Mouse (Mus musculus): ENCODE measurements around the gene Kpna2. TPM values are rescaled to one million over a fixed set of nuclear protein-coding genes. Genes with fewer than 3 reads are reported as not detected.

The Kpna2 gene
- polyA plus RNA-seq, 1 experiment from 2014 or later, result 157 TPM

DNA sequence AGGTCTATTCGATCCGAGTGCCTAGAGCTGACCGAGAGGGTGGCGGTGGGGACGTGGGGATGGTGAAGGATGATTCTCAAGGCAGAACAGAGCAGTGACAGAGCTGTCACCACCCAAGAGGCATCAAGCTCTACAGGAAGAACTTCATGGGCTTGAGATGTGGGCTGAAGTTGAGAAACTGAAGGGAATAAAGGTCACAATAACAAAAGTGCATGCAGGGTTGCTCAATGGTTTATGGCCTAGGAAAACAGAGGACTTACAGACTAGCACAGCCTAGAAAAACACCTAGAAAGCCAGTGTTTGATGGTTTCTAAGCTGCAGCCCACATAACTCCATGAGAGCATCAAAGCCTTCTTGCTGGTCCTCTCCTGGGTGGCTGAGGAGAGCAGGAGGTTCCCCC lies 40.1 kb upstream of the Kpna2 start:
- DNase-seq (ENCODE audit: low spot score) (no peak), ATAC-seq (replicated peaks; ENCODE audit: low FRiP score, low read depth) (no peak)
- Histone ChIP-seq H3K27ac (no peak overlapping the region), H3K4me1 (replicated peaks; ENCODE audit: insufficient read depth, low read length) (no peaks in the 10 kb centered on the region), H3K9me3 (replicated peaks; ENCODE audit: low read length) (no peaks in the 10 kb centered on the region), H3K4me3 (replicated peaks; ENCODE audit: low read depth, low read length) (no peak overlapping the region), H3K9ac (ENCODE audit: low read depth, low read length) (no peak overlapping the region), H3K4me2 (ENCODE audit: low read length) (no peak overlapping the region), H3K27me3 (ENCODE audit: insufficient read depth, low read length) (no peaks in the 10 kb centered on the region), H3K36me3 (ENCODE audit: insufficient read depth, low read length) (peaks cover 50% of the 10 kb centered on the region)
- TF ChIP-seq CTCF (IDR thresholded peaks at IDR 0.05; ENCODE audit: low read depth), result no peak
- 92% methylated on average over 5 of the region's 5 CpGs for WGBS

- no peak overlapping the region for H3K4me3 ChIP-seq (replicated peaks; ENCODE audit: low read depth, low read length)
- ATAC-seq (replicated peaks; ENCODE audit: low FRiP score, low read depth), result no peak
- no peak overlapping the region for H3K27ac ChIP-seq
- TF ChIP-seq CTCF (IDR thresholded peaks at IDR 0.05; ENCODE audit: low read depth), result no peak
- H3K27me3 ChIP-seq (ENCODE audit: insufficient read depth, low read length), result no peaks in the 10 kb centered on the region
- WGBS, result 85% methylated on average over 10 of the region's 10 CpGs
- DNase-seq (ENCODE audit: low spot score), result no peak
- H3K36me3 ChIP-seq (ENCODE audit: insufficient read depth, low read length), result peaks cover 21% of the 10 kb centered on the region
- H3K4me1 ChIP-seq (replicated peaks; ENCODE audit: insufficient read depth, low read length), result no peaks in the 10 kb centered on the region
- H3K9ac ChIP-seq (ENCODE audit: low read depth, low read length), result no peak overlapping the region
- no peaks in the 10 kb centered on the region for H3K9me3 ChIP-seq (replicated peaks; ENCODE audit: low read length)
- no peak overlapping the region for H3K4me2 ChIP-seq (ENCODE audit: low read length)
These were observed 34.9 kb upstream of the Kpna2 start for GRCm38 (mm10) chr11:107034085-107034810.

GRCm38 (mm10) chr11:107031635-107032034 lies 32.3 kb upstream of the Kpna2 start:
- TF ChIP-seq CTCF (IDR thresholded peaks at IDR 0.05; ENCODE audit: low read depth), result no peak
- Histone ChIP-seq H3K27ac (no peak overlapping the region; the same call in 1 of the 2 replicates), H3K4me3 (replicated peaks; ENCODE audit: low read depth, low read length) (no peak overlapping the region), H3K9ac (ENCODE audit: low read depth, low read length) (no peak overlapping the region), H3K4me1 (replicated peaks; ENCODE audit: insufficient read depth, low read length) (no peaks in the 10 kb centered on the region), H3K4me2 (ENCODE audit: low read length) (no peak overlapping the region; the same call in 1 of the 2 replicates), H3K9me3 (replicated peaks; ENCODE audit: low read length) (no peaks in the 10 kb centered on the region), H3K27me3 (ENCODE audit: insufficient read depth, low read length) (no peaks in the 10 kb centered on the region), H3K36me3 (ENCODE audit: insufficient read depth, low read length) (peaks cover 6% of the 10 kb centered on the region; the same call in 1 of the 2 replicates)
- ATAC-seq (replicated peaks; ENCODE audit: low FRiP score, low read depth) (no peak), DNase-seq (ENCODE audit: low spot score) (peak; percentile 23)
- 45% methylated on average over 7 of the region's 7 CpGs for WGBS

DNA sequence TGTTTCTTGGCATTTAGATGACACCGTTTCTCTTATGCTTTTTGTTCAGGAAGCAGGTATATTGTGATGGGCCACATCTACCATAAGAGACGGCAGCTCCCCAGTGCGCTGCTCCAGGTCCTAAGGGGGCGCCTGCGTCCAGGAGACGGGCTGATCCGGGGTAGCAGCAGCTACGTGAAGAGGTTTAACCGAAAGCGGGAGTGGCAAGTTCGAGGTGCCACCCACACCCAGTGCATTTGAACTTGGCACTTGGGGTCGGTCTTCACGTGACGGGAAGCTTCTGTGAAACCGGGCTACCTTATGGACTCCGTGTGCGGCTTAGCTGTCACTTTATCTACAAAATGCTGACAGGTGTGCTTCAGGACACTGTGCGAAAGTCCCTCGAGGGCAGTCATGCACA lies 30.2 kb upstream of the Kpna2 start:
- Histone ChIP-seq H3K27ac (no peak overlapping the region), H3K4me2 (ENCODE audit: low read length) (no peak overlapping the region), H3K36me3 (ENCODE audit: insufficient read depth, low read length) (0 out of 2 replicates have a peak, but pooled peaks cover 3% of the 10 kb centered on the region), H3K9me3 (replicated peaks; ENCODE audit: low read length) (no peaks in the 10 kb centered on the region), H3K4me1 (replicated peaks; ENCODE audit: insufficient read depth, low read length) (peaks cover 5% of the 10 kb centered on the region), H3K4me3 (replicated peaks; ENCODE audit: low read depth, low read length) (no peak overlapping the region), H3K27me3 (ENCODE audit: insufficient read depth, low read length) (no peaks in the 10 kb centered on the region), H3K9ac (ENCODE audit: low read depth, low read length) (no peak overlapping the region)
- TF ChIP-seq CTCF (IDR thresholded peaks at IDR 0.05; ENCODE audit: low read depth), result no peak
- ATAC-seq (replicated peaks; ENCODE audit: low FRiP score, low read depth) (no peak), DNase-seq (ENCODE audit: low spot score) (no peak)
- WGBS, result 49% methylated on average over 19 of the region's 19 CpGs

GRCm38 (mm10) chr11:107028754-107029153 lies 29.4 kb upstream of the Kpna2 start:
- 67% methylated on average over 6 of the region's 6 CpGs for WGBS
- DNase-seq (ENCODE audit: low spot score), result no peak
- H3K9ac ChIP-seq (ENCODE audit: low read depth, low read length), result peak overlapping the region; percentile 74; the same call in 1 of the 2 replicates

DNA sequence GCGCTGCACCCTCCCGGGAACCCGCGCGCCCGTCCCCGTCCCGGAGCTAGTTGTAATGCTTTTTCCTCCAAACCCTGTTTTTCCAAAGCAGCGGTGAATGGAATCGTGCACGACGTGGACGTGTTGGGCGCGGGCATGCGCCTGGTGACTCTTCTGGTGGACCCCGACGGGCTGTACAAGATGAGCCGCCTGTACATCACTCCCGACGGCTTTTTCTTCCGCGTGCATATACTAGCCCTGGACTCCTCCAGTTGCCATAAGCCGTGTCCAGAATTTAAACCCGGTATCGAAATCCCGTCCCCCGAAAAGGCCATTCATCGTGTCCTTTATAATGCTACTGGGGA lies 28.9 kb upstream of the Kpna2 start:
- peak overlapping the region; percentile 59 for H3K4me3 ChIP-seq (replicated peaks; ENCODE audit: low read depth, low read length)
- peaks cover 5% of the 10 kb centered on the region for H3K4me1 ChIP-seq (replicated peaks; ENCODE audit: insufficient read depth, low read length)
- peak overlapping the region; percentile 92 for H3K4me2 ChIP-seq (ENCODE audit: low read length)
- H3K27me3 ChIP-seq (ENCODE audit: insufficient read depth, low read length), result no peaks in the 10 kb centered on the region
- peak overlapping the region; percentile 87 for H3K27ac ChIP-seq
- no peak for TF ChIP-seq CTCF (IDR thresholded peaks at IDR 0.05; ENCODE audit: low read depth)
- WGBS, result 2% methylated on average over 29 of the region's 29 CpGs
- peak; percentile 29; the same call in 1 of the 2 replicates for ATAC-seq (replicated peaks; ENCODE audit: low FRiP score, low read depth)
- H3K9ac ChIP-seq (ENCODE audit: low read depth, low read length), result peak overlapping the region; percentile 74
- no peak for DNase-seq (ENCODE audit: low spot score)
- H3K9me3 ChIP-seq (replicated peaks; ENCODE audit: low read length), result no peaks in the 10 kb centered on the region
- H3K36me3 ChIP-seq (ENCODE audit: insufficient read depth, low read length), result no peaks in the 10 kb centered on the region

More at GRCm38 (mm10) chr11:107028754-107029153, 29.4 kb upstream of the Kpna2 start:
- no peaks in the 10 kb centered on the region for H3K27me3 ChIP-seq (ENCODE audit: insufficient read depth, low read length)
- H3K9me3 ChIP-seq (replicated peaks; ENCODE audit: low read length), result no peaks in the 10 kb centered on the region
- TF ChIP-seq CTCF (IDR thresholded peaks at IDR 0.05; ENCODE audit: low read depth), result no peak
- peak overlapping the region; percentile 59 for H3K4me3 ChIP-seq (replicated peaks; ENCODE audit: low read depth, low read length)
- peak overlapping the region; percentile 87 for H3K27ac ChIP-seq
- H3K4me2 ChIP-seq (ENCODE audit: low read length), result peak overlapping the region; percentile 92
- ATAC-seq (replicated peaks; ENCODE audit: low FRiP score, low read depth), result no peak
- no peaks in the 10 kb centered on the region for H3K36me3 ChIP-seq (ENCODE audit: insufficient read depth, low read length)
- H3K4me1 ChIP-seq (replicated peaks; ENCODE audit: insufficient read depth, low read length), result peaks cover 5% of the 10 kb centered on the region
